Mouse (Mus musculus): ENCODE results near the gene Zfp583.

The Zfp583 gene

GRCm38 (mm10) chr7:6285842-6286705 is 45.0 kb downstream of the Zfp583 start, which contains the start of gene Zfp667:
Zfp667 (plus strand) TSS chr7:6286579.
- peak; percentile 97 for DNase-seq (ENCODE audit: low read depth)

GRCm38 (mm10) chr7:6285366-6285765 is 45.7 kb downstream of the Zfp583 start:
- no peak for DNase-seq (ENCODE audit: low read depth)

GRCm38 (mm10) chr7:6284442-6285012 is 46.6 kb downstream of the Zfp583 start:
- no peak for DNase-seq (ENCODE audit: low read depth)

- DNase-seq (ENCODE audit: low read depth) = peak; percentile 83
Observed at GRCm38 (mm10) chr7:6283451-6284075, 47.5 kb downstream of the Zfp583 start.

GRCm38 (mm10) chr7:6282749-6283148 is 48.3 kb downstream of the Zfp583 start:
- DNase-seq (ENCODE audit: low read depth) = peak; percentile 88

GRCm38 (mm10) chr7:6277906-6278305 is 53.2 kb downstream of the Zfp583 start:
- no peak for DNase-seq (ENCODE audit: low read depth)

GRCm38 (mm10) chr7:6265695-6266094 is 65.4 kb downstream of the Zfp583 start:
- DNase-seq (ENCODE audit: low read depth) = no peak
